In the genomic region with DNA sequence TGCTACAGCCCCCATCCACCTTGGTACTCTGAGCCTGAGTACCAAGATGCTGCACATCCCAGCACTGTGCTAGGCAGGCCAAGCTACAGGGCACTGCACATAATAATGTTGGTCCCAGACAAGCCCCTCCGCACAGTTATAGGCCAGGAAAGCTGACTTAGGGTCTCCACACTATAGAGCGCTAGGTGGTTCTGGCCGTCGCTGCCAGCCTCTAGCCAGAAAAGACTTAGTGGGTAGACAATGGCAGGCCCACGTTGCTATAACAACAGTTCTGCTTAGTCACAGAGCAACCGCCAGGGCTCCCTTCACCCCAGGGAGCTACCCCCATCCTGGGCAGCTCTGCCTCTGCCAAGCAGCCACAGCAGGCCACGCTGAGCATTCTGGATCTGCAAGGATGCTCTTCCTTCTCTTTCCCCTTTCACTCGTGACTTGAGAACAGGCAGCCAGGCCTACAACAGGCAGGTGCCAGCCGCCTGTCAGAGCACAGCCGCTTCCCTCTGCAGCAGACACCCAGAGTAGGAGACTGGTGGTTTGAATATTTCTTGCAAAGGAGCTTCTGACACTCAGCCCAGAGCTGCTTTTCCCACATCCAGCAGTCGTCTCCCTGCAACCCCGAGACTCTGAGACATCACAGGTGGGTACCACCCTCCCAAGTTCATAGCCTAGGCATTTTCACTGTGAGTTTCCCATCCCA, we compare ENCODE assay signal across 8 mouse cellular contexts.
DNase-seq lines count a peak whose midpoint lies in the region; ATAC-seq and TF ChIP-seq lines count a peak whose summit lies in the region.
"Not testable (repeated sequence)": the region's sequence is repeated elsewhere in the genome, so short reads cannot be mapped to it uniquely, and the experiment has no call there.

No protein-coding gene starts in this region.

- not testable (repeated sequence) for H3K36me3 ChIP-seq in embryonic facial prominence, embryonic 11.5 days (replicated peaks; ENCODE audit: control insufficient read depth, insufficient read depth, low read depth, low read length); forebrain, embryonic 12.5 days (replicated peaks); forebrain, postnatal 0 days (ENCODE audit: insufficient read depth); hindbrain, embryonic 12.5 days; hindbrain, postnatal 0 days (ENCODE audit: insufficient read depth, low read length); midbrain, embryonic 11.5 days (ENCODE audit: control insufficient read depth, insufficient read depth, low read length); midbrain, embryonic 16.5 days (ENCODE audit: control insufficient read depth, insufficient read depth, low read length); neural tube, embryonic 14.5 days (ENCODE audit: control insufficient read depth, insufficient read depth, low read length)

- not testable (repeated sequence) for H3K9me3 ChIP-seq in embryonic facial prominence, embryonic 11.5 days (replicated peaks; ENCODE audit: control insufficient read depth, low read length); forebrain, embryonic 12.5 days; forebrain, postnatal 0 days (ENCODE audit: low read length); hindbrain, embryonic 12.5 days (replicated peaks); hindbrain, postnatal 0 days (ENCODE audit: low read length); midbrain, embryonic 11.5 days (ENCODE audit: control insufficient read depth, low read length); midbrain, embryonic 16.5 days (replicated peaks; ENCODE audit: control insufficient read depth, low read length, poor library complexity, severe bottlenecking); neural tube, embryonic 14.5 days (ENCODE audit: control insufficient read depth, low read length)

- not testable (repeated sequence) for H3K9ac ChIP-seq in embryonic facial prominence, embryonic 11.5 days (replicated peaks; ENCODE audit: low read length); forebrain, embryonic 12.5 days; forebrain, postnatal 0 days; hindbrain, embryonic 12.5 days; hindbrain, postnatal 0 days (replicated peaks; ENCODE audit: low read length); midbrain, embryonic 11.5 days (ENCODE audit: low read length); midbrain, embryonic 16.5 days (ENCODE audit: low read depth, low read length); neural tube, embryonic 14.5 days (replicated peaks; ENCODE audit: low read depth, low read length)

- no CpG with 5 or more reads among the region's 12 CpGs for WGBS in embryonic facial prominence, embryonic 11.5 days
- WGBS in forebrain, embryonic 12.5 days, result no CpG with 5 or more reads among the region's 12 CpGs
- no CpG with 5 or more reads among the region's 12 CpGs for WGBS in forebrain, postnatal 0 days
- no CpG with 5 or more reads among the region's 12 CpGs for WGBS in hindbrain, embryonic 12.5 days
- no CpG with 5 or more reads among the region's 12 CpGs for WGBS in hindbrain, postnatal 0 days
- WGBS in midbrain, embryonic 11.5 days, result no CpG with 5 or more reads among the region's 12 CpGs
- no CpG with 5 or more reads among the region's 12 CpGs for WGBS in midbrain, embryonic 16.5 days
- no CpG with 5 or more reads among the region's 12 CpGs for WGBS in neural tube, embryonic 14.5 days

- not testable (repeated sequence) for TF ChIP-seq CTCF in forebrain, postnatal 0 days (IDR thresholded peaks at IDR 0.05; ENCODE audit: low read depth); hindbrain, postnatal 0 days (IDR thresholded peaks at IDR 0.05; ENCODE audit: low read depth)

- H3K27me3 ChIP-seq in embryonic facial prominence, embryonic 11.5 days (ENCODE audit: control insufficient read depth, insufficient read depth, low read length); forebrain, embryonic 12.5 days; forebrain, postnatal 0 days (ENCODE audit: insufficient read depth, low read length); hindbrain, embryonic 12.5 days; hindbrain, postnatal 0 days (ENCODE audit: insufficient read depth, low read length); midbrain, embryonic 11.5 days (ENCODE audit: control insufficient read depth, insufficient read depth, low read length); midbrain, embryonic 16.5 days (ENCODE audit: control insufficient read depth, insufficient read depth, low read depth, low read length); neural tube, embryonic 14.5 days (ENCODE audit: control insufficient read depth, insufficient read depth, low read length): not testable (repeated sequence)

- DNase-seq in embryonic facial prominence, embryonic 11.5 days (ENCODE audit: low spot score); forebrain, postnatal 0 days; hindbrain, postnatal 0 days (ENCODE audit: low spot score); midbrain, embryonic 11.5 days (ENCODE audit: low spot score, missing footprints): not testable (repeated sequence)

- not testable (repeated sequence) for H3K4me2 ChIP-seq in embryonic facial prominence, embryonic 11.5 days (ENCODE audit: low read depth, low read length); forebrain, embryonic 12.5 days; forebrain, postnatal 0 days (ENCODE audit: low read depth); hindbrain, embryonic 12.5 days (replicated peaks); hindbrain, postnatal 0 days (ENCODE audit: low read depth, low read length); midbrain, embryonic 11.5 days; midbrain, embryonic 16.5 days (ENCODE audit: low read length); neural tube, embryonic 14.5 days (ENCODE audit: low read depth, low read length)

- not testable (repeated sequence) for H3K4me3 ChIP-seq in embryonic facial prominence, embryonic 11.5 days (ENCODE audit: low read depth, low read length); forebrain, embryonic 12.5 days (replicated peaks); forebrain, postnatal 0 days (ENCODE audit: low read depth, low read length); hindbrain, embryonic 12.5 days; hindbrain, postnatal 0 days (ENCODE audit: low read length); midbrain, embryonic 11.5 days (ENCODE audit: low read depth, low read length); midbrain, embryonic 16.5 days (ENCODE audit: low read depth, low read length); neural tube, embryonic 14.5 days (ENCODE audit: low read depth, low read length)

- peak; percentile 57; the same call in 1 of the 2 replicates for ATAC-seq in embryonic facial prominence, embryonic 11.5 days (replicated peaks; ENCODE audit: insufficient number of reproducible peaks, low FRiP score, low TSS enrichment, low read depth)
- ATAC-seq in forebrain, embryonic 12.5 days (ENCODE audit: low FRiP score), result peak; percentile 67
- ATAC-seq in forebrain, postnatal 0 days, result peak; percentile 93
- peak; percentile 82 for ATAC-seq in hindbrain, embryonic 12.5 days (ENCODE audit: low FRiP score)
- ATAC-seq in hindbrain, postnatal 0 days, result peak; percentile 81
- ATAC-seq in midbrain, embryonic 11.5 days (ENCODE audit: low FRiP score), result peak; percentile 85
- peak; percentile 83 for ATAC-seq in midbrain, embryonic 16.5 days
- ATAC-seq in neural tube, embryonic 14.5 days (ENCODE audit: low read depth), result peak; percentile 87

- not testable (repeated sequence) for H3K4me1 ChIP-seq in embryonic facial prominence, embryonic 11.5 days (ENCODE audit: control insufficient read depth, insufficient read depth, low read length); forebrain, embryonic 12.5 days; forebrain, postnatal 0 days (ENCODE audit: insufficient read depth); hindbrain, embryonic 12.5 days; hindbrain, postnatal 0 days (ENCODE audit: insufficient read depth, low read length); midbrain, embryonic 11.5 days (ENCODE audit: control insufficient read depth, insufficient read depth, low read length); midbrain, embryonic 16.5 days (ENCODE audit: control insufficient read depth, insufficient read depth, low read length); neural tube, embryonic 14.5 days (ENCODE audit: control insufficient read depth, insufficient read depth, low read length)

- H3K27ac ChIP-seq in embryonic facial prominence, embryonic 11.5 days (replicated peaks; ENCODE audit: low read depth, low read length); forebrain, embryonic 12.5 days; forebrain, postnatal 0 days (ENCODE audit: low read depth, low read length); hindbrain, embryonic 12.5 days; hindbrain, postnatal 0 days; midbrain, embryonic 11.5 days (ENCODE audit: low read depth, low read length); midbrain, embryonic 16.5 days (ENCODE audit: low read length); neural tube, embryonic 14.5 days (ENCODE audit: low read depth, low read length): not testable (repeated sequence)
